Mouse (Mus musculus) myocyte (in vitro differentiated cells): ENCODE results near the gene Ankrd36. TPM values are rescaled to one million over a fixed set of nuclear protein-coding genes. Genes with fewer than 3 reads are reported as not detected.
A peak's percentile ranks its signal among the peaks of the same experiment; 100 is the strongest.

Experiments
- H3K27me3 ChIP-seq: one replicate; pipeline ENCODE4 v1.6.1; 2011; ENCODE audit not compliant: control insufficient read depth, insufficient read depth, insufficient read length
- H3K36me3 ChIP-seq: one replicate; pipeline ENCODE4 v1.6.1; 2011; ENCODE audit not compliant: control insufficient read depth, insufficient read depth
- H3K4me2 ChIP-seq: one replicate; pipeline ENCODE4 v1.6.1; 2011; ENCODE audit warnings: low read depth, control low read depth
- H3K4me3 ChIP-seq: one replicate; pipeline ENCODE4 v1.5.1; 2011; ENCODE audit warnings: mild to moderate bottlenecking, control low read depth, moderate library complexity
- H3K79me2 ChIP-seq: one replicate; pipeline ENCODE4 v1.6.1; 2011; ENCODE audit not compliant: control insufficient read depth, insufficient read depth
- H3ac ChIP-seq: one replicate; pipeline ENCODE4 v1.6.1; 2011; ENCODE audit not compliant: control insufficient read depth, insufficient read length
- CEBPB ChIP-seq: IDR thresholded peaks from 2 replicates; pipeline ENCODE4 v1.6.1; 2011; ENCODE audit warnings: mild to moderate bottlenecking, moderate library complexity; ENCODE audit not compliant: poor library complexity, insufficient read depth, severe bottlenecking
- E2F4 ChIP-seq: IDR thresholded peaks from one replicate; pipeline ENCODE4 v1.6.1; 2011; ENCODE audit warnings: mild to moderate bottlenecking, control low read depth, moderate library complexity; ENCODE audit not compliant: insufficient read depth
- MAX ChIP-seq: IDR thresholded peaks from one replicate; pipeline ENCODE4 v1.6.1; 2011; ENCODE audit warnings: low read depth, mild to moderate bottlenecking, control low read depth
- MYOD1 ChIP-seq, 3 experiments: IDR thresholded peaks; one replicate each; pipeline ENCODE4 v1.6.1; 2011; ENCODE audit warnings: control low read depth in 2 of 3, low read depth in 2 of 3, mild to moderate bottlenecking in 2 of 3, moderate library complexity in 1 of 3; ENCODE audit not compliant: insufficient read length in 2 of 3, control insufficient read depth in 1 of 3
- MYOG ChIP-seq, 3 experiments: IDR thresholded peaks; one replicate each; pipeline ENCODE4 v1.6.1; 2011; ENCODE audit warnings: control low read depth in 2 of 3, low read depth in 2 of 3, mild to moderate bottlenecking in 2 of 3; ENCODE audit not compliant: insufficient read length in 2 of 3, control insufficient read depth in 1 of 3, insufficient read depth in 1 of 3
- POLR2A ChIP-seq: IDR thresholded peaks from one replicate; pipeline ENCODE4 v1.6.1; 2011; ENCODE audit warnings: low read depth, mild to moderate bottlenecking, control low read depth, moderate library complexity; ENCODE audit not compliant: insufficient read length
- POLR2AphosphoS2 ChIP-seq: IDR thresholded peaks from one replicate; pipeline ENCODE4 v1.6.1; 2011; ENCODE audit warnings: low read depth, control low read depth; ENCODE audit not compliant: insufficient read length
- REST ChIP-seq: IDR thresholded peaks from one replicate; pipeline ENCODE4 v1.6.1; 2011; ENCODE audit warnings: mild to moderate bottlenecking, control low read depth, moderate library complexity; ENCODE audit not compliant: insufficient read depth, insufficient read length
- SRF ChIP-seq: IDR thresholded peaks from one replicate; pipeline ENCODE4 v1.6.1; 2011; ENCODE audit warnings: low read depth; ENCODE audit not compliant: control insufficient read depth, insufficient read length
- TCF12 ChIP-seq: IDR thresholded peaks from one replicate; pipeline ENCODE4 v1.6.1; 2011; ENCODE audit warnings: mild to moderate bottlenecking, control low read depth; ENCODE audit not compliant: poor library complexity, insufficient read depth, severe bottlenecking
- TCF3 ChIP-seq: IDR thresholded peaks from one replicate; pipeline ENCODE4 v1.6.1; 2011; ENCODE audit warnings: low read depth, control low read depth; ENCODE audit not compliant: insufficient read length
- USF1 ChIP-seq: IDR thresholded peaks from one replicate; pipeline ENCODE4 v1.6.1; 2011; ENCODE audit warnings: low read depth, mild to moderate bottlenecking, control low read depth, moderate library complexity
- polyA plus RNA-seq: library from polyadenylated mRNA; unstranded; fragments of >200 nt; fragmentation: generic; extraction: Trizol; gene quantifications from one replicate; pipeline ENCODE4 v1.2.1, GENCODE M21; 2012; ENCODE audit warnings: missing spikeins

The Ankrd36 gene
- polyA plus RNA-seq, 1 experiment: not detected

- Histone ChIP-seq H3K36me3 (peaks cover 48% of the 10 kb centered on the region), H3K27me3 (no peaks in the 10 kb centered on the region), H3K4me2 (peak overlapping the region; percentile 93), H3ac (no peak overlapping the region), H3K4me3 (peak overlapping the region; percentile 75), H3K79me2 (peaks cover 29% of the 10 kb centered on the region)
- TF ChIP-seq USF1: no peak
Observed at GRCm38 (mm10) chr11:5522798-5523415, 46.6 kb upstream of the Ankrd36 start.

- Histone ChIP-seq H3K27me3 (no peaks in the 10 kb centered on the region), H3K4me3 (no peak overlapping the region), H3ac (no peak overlapping the region), H3K79me2 (peaks cover 29% of the 10 kb centered on the region), H3K36me3 (peaks cover 53% of the 10 kb centered on the region), H3K4me2 (no peak overlapping the region)
- TF ChIP-seq POLR2AphosphoS2: peak; percentile 50
- TF ChIP-seq CEBPB: no peak
- TF ChIP-seq E2F4: no peak
- TF ChIP-seq MAX: no peak
- no peak for TF ChIP-seq POLR2A
Observed at GRCm38 (mm10) chr11:5525418-5525817, 44.1 kb upstream of the Ankrd36 start.

- Histone ChIP-seq H3ac (no peak overlapping the region), H3K79me2 (peaks cover 23% of the 10 kb centered on the region), H3K27me3 (no peaks in the 10 kb centered on the region), H3K36me3 (peaks cover 67% of the 10 kb centered on the region), H3K4me3 (no peak overlapping the region), H3K4me2 (no peak overlapping the region)
- TF ChIP-seq USF1: no peak
- TF ChIP-seq POLR2A: peak; percentile 37
- no peak for TF ChIP-seq MYOG (IDR thresholded peaks at IDR 0.05; ENCODE audit: control insufficient read depth in 1 of 3, insufficient read depth in 1 of 3, insufficient read length in 2 of 3, low read depth in 2 of 3)
- no peak for TF ChIP-seq E2F4
- TF ChIP-seq POLR2AphosphoS2: peak; percentile 98
Observed at GRCm38 (mm10) chr11:5526573-5527439, 42.7 kb upstream of the Ankrd36 start.

- Histone ChIP-seq H3K27me3 (no peaks in the 10 kb centered on the region), H3K4me3 (no peak overlapping the region), H3ac (no peak overlapping the region), H3K36me3 (peaks cover 67% of the 10 kb centered on the region), H3K79me2 (peaks cover 12% of the 10 kb centered on the region), H3K4me2 (no peak overlapping the region)
- TF ChIP-seq E2F4: no peak
- TF ChIP-seq MYOD1 (IDR thresholded peaks at IDR 0.05; ENCODE audit: control insufficient read depth in 1 of 3, insufficient read length in 2 of 3, low read depth in 2 of 3): peak in 2 of 3 experiments; percentile 2 to 27
- no peak for TF ChIP-seq TCF3
- peak; percentile 21; the same call in 1 of the 2 replicates for TF ChIP-seq CEBPB
- peak; percentile 81 for TF ChIP-seq POLR2AphosphoS2
Observed at GRCm38 (mm10) chr11:5527865-5528523, 41.5 kb upstream of the Ankrd36 start.

GRCm38 (mm10) chr11:5528841-5529240 is 40.6 kb upstream of the Ankrd36 start:
- no peak overlapping the region for H3K4me2 ChIP-seq
- TF ChIP-seq USF1 (no peak), CEBPB (no peak), MAX (no peak), TCF3 (no peak), POLR2AphosphoS2 (no peak), SRF (no peak), POLR2A (no peak), E2F4 (no peak), MYOD1 (IDR thresholded peaks at IDR 0.05; ENCODE audit: control insufficient read depth in 1 of 3, insufficient read length in 2 of 3, low read depth in 2 of 3) (no peak), REST (no peak), MYOG (IDR thresholded peaks at IDR 0.05; ENCODE audit: control insufficient read depth in 1 of 3, insufficient read depth in 1 of 3, insufficient read length in 2 of 3, low read depth in 2 of 3) (no peak), TCF12 (no peak)
- H3K27me3 ChIP-seq: no peaks in the 10 kb centered on the region
- H3ac ChIP-seq: no peak overlapping the region
- peaks cover 64% of the 10 kb centered on the region for H3K36me3 ChIP-seq
- no peak overlapping the region for H3K4me3 ChIP-seq
- H3K79me2 ChIP-seq: peaks cover 4% of the 10 kb centered on the region
